Mouse (Mus musculus) left cerebral cortex, adult 2 months (tissue): Measurements from ENCODE around the gene Pnkd. TPM values are rescaled to one million over a fixed set of nuclear protein-coding genes. Genes with fewer than 3 reads are reported as not detected.

Experiments
- DNase-seq, 2 experiments: peaks; one replicate each; pipeline ENCODE4 v3.0.0; 2021 to 2022; ENCODE audit warnings: low spot score in 2 of 2, mixed read lengths in 1 of 2; ENCODE audit errors: extremely low spot score in 1 of 2
- H3K27ac ChIP-seq: fragments of 200-600 bp; 2 replicates; pipeline ENCODE4 v1.8.1; 2022
- H3K4me3 ChIP-seq: fragments of 200-600 bp; 2 replicates; pipeline ENCODE4 v1.8.1; 2022
- CTCF ChIP-seq: fragments of 200-600 bp; IDR thresholded peaks from 2 replicates; pipeline ENCODE4 v1.8.1; 2022; ENCODE audit warnings: antibody characterized with exemption, mild to moderate bottlenecking, moderate library complexity
- intact Hi-C: fragments of 180-260 bp; cut with DNase I; formaldehyde crosslinking; loops from one replicate; pipeline ENCODE4 v1.15.1; 2025
- total RNA-seq, 2 experiments: library from RNA; stranded (reverse); gene quantifications; 2 replicates each; pipeline ENCODE4 v1.2.3; 2021

Pnkd gene
- total RNA-seq, 2 experiments from 2014 or later = 155 to 164 TPM

DNA sequence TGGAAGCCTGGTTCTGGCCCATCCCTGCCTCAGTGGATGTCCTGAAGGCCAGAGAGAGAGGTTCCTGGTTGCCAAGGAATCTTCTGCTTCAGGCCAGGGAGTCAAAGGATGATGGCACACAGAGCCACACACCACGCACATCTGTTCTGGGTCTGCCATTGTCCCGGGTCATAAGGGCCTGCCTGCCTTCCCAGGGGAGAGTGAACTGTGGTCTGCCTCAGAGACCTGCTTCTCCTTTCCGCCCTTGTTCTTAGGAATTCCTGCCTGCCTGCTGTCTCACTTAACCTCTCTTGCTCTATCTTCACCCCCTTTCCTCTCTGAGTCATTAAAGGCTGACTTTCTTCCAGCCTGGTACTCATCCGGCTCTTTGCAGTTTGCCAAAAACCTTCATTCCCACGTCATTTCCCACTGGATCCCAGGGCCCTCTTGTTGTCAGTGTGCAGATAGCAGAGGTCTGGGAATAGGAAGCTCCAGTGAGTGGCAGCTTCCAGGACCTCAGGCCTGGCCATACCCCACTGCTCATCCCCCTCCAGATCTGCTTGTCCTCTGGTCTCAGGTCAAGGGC is 67.9 kb downstream of the Pnkd start:
- no peak overlapping the region for H3K27ac ChIP-seq
- H3K4me3 ChIP-seq = no peak overlapping the region
- intact Hi-C loops = no loop called here
- no peak for TF ChIP-seq CTCF
- no peak for DNase-seq

DNA sequence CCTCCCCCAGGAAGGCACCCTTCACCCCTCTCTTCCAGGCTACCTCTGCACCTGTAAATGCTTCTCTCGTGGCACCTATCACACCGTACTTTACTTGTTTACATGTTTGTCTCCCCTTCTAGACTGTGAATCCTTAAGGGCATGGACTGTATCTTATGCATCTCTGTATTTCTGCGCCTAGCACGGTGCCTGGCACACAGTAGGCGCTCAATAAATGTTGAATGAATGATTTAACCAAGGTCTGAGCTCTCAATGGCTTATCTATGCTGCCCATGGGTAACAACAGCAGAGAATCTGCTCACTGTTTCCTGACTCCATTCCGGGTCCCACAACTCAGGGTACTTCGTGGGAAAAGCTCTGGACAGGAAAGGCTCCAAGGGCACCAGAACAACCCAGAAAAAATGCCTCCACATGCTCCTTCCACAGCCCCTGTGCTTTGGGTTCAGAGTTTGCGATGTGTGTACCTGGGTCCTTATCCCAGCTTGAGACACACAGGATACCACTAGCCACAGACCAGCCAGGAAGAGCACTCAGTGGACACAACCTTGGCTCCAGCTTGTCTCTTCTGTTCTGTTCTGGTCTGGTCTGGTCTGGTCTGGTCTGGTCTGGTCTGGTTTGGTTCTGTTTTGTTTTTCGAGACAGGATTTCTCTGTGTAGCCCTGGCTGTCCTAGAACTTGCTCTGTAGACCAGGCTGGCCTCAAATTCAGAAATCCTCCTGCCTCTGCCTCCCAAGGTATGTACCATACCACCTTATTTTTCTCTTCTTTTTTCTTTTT is 68.9 kb downstream of the Pnkd start:
- no peak overlapping the region for H3K4me3 ChIP-seq
- no peak for TF ChIP-seq CTCF
- DNase-seq = no peak
- intact Hi-C loops = no loop called here
- H3K27ac ChIP-seq = no peak overlapping the region

DNA sequence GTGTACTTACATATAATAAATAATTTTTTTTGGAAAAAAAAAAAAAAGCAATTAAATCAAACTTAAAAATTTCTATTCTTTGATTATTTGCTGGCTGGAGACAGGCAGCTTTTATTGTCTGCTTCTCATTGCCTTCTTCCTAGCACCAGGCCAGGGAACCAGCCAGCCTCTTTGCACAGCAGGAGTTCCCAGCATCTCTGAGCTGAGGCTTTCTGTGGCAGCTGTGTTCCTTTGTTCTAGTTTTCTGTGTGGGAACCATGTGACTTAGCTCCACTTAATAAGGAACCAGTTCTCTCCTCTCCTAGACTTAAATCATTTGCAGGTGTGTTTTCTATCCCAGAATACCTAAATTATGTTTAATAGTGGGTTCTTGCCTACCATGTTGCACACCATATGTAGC is 72.8 kb downstream of the Pnkd start:
- H3K27ac ChIP-seq = no peak overlapping the region
- intact Hi-C loops = no loop called here
- no peak for DNase-seq
- no peak overlapping the region for H3K4me3 ChIP-seq
- no peak for TF ChIP-seq CTCF

DNA sequence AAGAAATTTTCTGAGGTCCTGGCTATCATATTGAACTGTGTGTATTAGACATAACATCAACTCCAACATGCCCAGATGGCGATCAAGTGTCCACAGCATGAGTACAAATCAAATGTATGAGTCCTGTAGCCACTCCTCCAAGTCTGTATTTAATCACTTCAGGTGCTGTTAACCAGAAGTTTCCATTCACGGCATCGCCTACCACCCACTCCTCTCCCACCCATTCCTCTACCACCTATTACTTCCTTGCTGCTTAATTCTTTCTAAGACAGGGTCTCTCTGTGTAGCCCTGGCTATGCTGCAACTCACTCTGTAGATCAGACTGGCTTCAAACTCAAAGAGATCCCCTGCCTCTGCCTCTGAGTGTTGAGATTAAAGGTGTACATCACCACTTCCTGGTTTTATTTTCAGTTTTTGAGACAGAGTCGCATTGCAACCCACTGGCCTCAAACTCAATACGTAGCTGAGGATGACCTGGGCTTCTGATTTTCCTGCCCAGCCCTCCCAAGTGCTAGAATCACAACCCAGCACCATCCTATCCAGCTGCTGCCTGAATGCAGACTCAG is 75.3 kb downstream of the Pnkd start:
- H3K27ac ChIP-seq = no peak overlapping the region
- no peak for TF ChIP-seq CTCF
- H3K4me3 ChIP-seq = no peak overlapping the region
- no peak for DNase-seq
- intact Hi-C loops = loop anchor here (5.0 kb wide), 2 partner anchors 73 to 153 kb away; no protein-coding TSS in a partner anchor

DNA sequence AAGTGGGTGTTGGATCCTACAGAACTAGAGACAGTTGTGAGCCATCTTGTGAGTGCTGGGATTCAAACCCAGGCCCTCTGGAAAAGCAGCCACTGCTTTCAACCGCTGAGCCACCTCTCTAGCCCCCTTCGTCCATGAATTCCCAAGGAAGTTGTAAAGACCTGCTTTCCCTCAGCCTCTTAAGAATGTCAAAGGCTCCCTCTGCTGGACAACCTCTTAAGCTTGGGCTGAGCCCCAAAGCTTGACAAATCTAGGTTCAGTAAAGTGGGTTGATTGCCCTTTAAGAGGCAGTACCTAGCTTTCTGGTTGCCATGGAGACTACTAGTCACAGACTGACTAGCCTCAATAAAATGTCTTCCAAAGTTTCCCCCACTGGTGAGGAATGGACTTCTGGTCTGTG is 77.1 kb downstream of the Pnkd start, which contains the start of gene Catip:
Gene Catip (plus strand): TSS at position 297 of the 400 bp plus-strand sequence.
- H3K27ac ChIP-seq = peak within 1 kb of the TSS; percentile 37; the same call in 1 of the 2 replicates
- H3K4me3 ChIP-seq = peak within 1 kb of the TSS; percentile 6; the same call in 1 of the 2 replicates
- intact Hi-C loops = loop anchor here (1.0 to 5.0 kb wide), 3 partner anchors 49 to 155 kb away; no protein-coding TSS in a partner anchor
- TF ChIP-seq CTCF = peak; percentile 89
- DNase-seq = peak; percentile 61 to 67

DNA sequence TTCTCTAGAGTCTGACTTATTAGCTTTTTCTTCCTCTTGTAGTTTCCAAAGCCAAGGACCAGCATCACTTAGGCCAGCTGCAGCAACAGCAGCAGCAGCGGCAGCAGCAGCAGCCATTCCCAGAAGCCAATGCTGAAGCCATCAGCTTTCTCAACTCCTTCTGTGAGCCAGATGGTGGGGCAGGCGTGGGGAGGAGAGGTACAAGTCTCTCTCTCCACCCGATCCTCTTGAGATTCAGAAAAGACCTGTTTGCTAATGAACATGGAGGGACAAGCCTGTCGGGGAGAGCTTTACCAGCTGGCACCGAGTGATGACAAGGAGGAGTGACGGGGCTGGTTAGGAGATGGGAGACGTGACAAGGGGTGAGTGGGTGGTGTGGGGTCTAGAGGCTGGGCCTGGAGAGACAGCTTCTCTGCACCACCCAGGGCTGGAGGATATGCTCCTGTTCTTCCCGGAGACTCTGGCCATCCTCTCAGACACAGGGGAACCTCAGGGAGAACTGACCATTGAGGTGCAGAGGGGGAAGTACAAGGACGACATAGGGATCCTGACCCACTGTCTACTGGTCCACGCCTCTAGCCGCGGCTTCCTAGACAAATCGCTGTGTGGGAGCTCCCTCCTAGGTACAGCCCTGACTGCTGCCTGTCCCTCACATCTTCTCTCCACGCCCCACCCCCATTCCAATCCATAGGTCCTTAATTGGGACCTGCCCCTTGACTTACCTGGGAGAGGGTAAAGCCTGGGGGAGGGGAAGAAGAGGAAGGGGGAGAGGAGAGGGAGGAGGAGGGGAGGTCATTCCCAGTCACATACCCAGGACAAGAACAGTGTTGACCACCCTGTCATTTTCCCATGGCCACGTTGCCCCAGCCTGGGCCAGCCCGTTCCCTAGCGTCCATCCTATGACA is 77.8 kb downstream of the Pnkd start:
- intact Hi-C loops = loop anchor here (5.0 kb wide), 2 partner anchors 75 to 155 kb away; no protein-coding TSS in a partner anchor
- Histone ChIP-seq H3K27ac (peak overlapping the region; percentile 44; the same call in 1 of the 2 replicates), H3K4me3 (peak overlapping the region; percentile 6; the same call in 1 of the 2 replicates)
- DNase-seq = no peak
- no peak for TF ChIP-seq CTCF

DNA sequence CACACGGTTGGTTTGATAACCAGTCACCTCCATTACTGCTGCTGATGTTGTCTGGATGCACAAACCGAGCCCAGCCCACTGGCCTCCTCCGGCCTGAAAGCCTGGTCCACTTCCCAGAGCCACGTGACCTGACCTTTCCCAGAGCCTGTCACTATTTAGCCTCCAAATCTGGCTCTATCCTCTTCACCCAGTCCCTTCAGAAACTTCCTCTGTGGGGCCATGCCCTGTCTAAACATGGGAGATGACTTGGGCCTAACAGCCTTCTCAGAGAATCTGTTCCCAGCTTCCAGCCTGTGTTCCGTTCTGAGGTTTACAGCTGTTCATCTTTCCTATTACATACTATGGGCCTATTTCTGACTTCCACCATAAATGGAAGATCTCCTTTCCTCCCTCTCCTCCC is 78.7 kb downstream of the Pnkd start:
- DNase-seq = no peak
- H3K27ac ChIP-seq = peak overlapping the region; percentile 44; the same call in 1 of the 2 replicates

DNA sequence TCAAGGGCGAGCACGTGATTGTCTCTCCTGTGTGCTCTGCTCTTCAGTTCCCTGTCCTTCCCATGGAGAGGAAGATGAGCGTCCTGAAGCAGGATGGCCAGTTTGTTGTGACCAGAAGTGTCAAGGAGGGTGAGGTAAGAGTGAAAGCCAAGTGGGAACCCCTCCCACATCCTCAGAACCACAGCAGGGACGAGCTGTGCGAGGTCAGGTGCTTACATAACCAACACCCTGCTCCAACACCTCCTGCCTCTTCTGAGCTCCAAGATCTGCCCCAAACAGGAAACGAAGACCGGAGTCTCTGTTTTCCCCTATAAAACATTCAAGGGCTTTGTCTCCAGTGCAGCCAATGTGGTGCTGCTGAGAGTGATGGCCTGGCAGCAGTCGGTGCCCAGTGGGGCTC is 79.5 kb downstream of the Pnkd start:
- TF ChIP-seq CTCF = no peak
- DNase-seq = no peak
- intact Hi-C loops = loop anchor here (5.0 kb wide), 2 partner anchors 77 to 157 kb away; no protein-coding TSS in a partner anchor
- Histone ChIP-seq H3K27ac (no peak overlapping the region; the same call in 1 of the 2 replicates), H3K4me3 (no peak overlapping the region)

More for the DNA sequence above, 78.7 kb downstream of the Pnkd start:
- H3K4me3 ChIP-seq = no peak overlapping the region
- no peak for TF ChIP-seq CTCF
- intact Hi-C loops = loop anchor here (5.0 kb wide), 2 partner anchors 76 to 156 kb away; no protein-coding TSS in a partner anchor

DNA sequence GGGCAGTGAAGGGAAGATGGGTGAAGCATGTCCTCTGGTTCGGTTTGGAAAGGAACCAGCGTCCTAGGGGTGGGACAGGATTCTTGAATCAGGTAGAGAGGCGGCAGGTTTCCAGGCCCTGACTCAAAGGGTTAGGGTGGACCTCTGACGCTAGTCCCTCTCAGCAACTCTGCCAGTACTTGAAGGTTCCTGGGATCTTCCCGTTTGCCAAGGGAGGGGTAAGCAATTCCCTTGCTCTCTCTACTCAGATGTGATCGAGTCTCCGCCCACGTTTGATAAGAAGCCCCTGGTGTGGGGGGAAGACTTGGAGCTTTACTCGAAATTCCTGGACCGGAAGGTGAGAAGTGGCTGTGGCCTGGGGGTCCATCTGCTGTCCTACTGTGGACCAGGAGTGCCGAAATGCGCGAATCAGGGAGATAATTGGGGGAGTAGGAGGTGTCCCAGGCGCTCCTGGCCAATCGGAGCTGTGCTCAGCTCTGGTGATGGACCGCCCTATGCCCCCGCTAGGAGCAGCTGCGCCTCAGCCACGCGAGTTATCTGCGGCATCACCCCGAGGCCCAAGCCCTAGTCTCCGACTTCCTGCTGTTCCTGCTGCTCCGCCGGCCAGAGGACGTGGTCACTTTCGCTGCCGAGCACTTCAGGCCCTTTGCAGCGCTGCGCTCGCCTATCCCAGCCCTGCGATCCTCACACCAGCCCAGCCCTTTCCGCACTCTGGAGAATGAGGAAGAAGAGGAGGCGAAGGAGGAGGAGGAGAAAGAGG is 83.3 kb downstream of the Pnkd start:
- DNase-seq = peak; percentile 26 to 30
- intact Hi-C loops = no loop called here
- peak overlapping the region; percentile 29 for H3K4me3 ChIP-seq
- H3K27ac ChIP-seq = peak overlapping the region; percentile 47; the same call in 1 of the 2 replicates
- no peak; the same call in 1 of the 2 replicates for TF ChIP-seq CTCF

DNA sequence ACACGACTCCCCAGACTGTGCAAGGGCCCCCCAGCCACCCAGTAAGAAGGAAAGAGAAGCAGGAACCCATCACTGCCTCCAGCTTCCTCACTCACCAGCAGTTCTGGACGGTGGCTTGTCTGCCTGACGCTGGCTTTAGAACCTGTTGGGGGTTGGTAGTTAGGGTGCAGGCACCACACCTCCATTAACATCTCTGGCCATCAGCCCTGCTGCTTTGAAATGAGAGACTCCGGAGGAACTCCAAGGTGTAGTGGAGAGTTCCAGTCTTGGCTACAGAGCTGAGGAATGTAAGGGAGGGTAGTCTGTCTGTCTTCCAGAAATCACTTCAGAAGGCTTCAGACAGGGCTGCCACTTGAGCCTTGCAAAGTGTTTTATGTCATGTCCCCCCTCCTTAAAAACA is 85.3 kb downstream of the Pnkd start:
- H3K27ac ChIP-seq = no peak overlapping the region
- H3K4me3 ChIP-seq = no peak overlapping the region
- no peak for TF ChIP-seq CTCF
- intact Hi-C loops = no loop called here
- DNase-seq = no peak
